Mouse (Mus musculus) urinary bladder, postnatal 0 days (tissue): ENCODE results near the gene B2m. TPM values are rescaled to one million over a fixed set of nuclear protein-coding genes. Genes with fewer than 3 reads are reported as not detected.

Experiments used
- polyA plus RNA-seq: library from polyadenylated mRNA; unstranded; fragments of >200 nt; fragmentation: Nextera tagmentation; extraction: Ambion mirVana; gene quantifications from 2 replicates; pipeline ENCODE4 v1.2.1, GENCODE M21; 2015

B2m gene
- polyA plus RNA-seq: 554 and 584 TPM in 2 replicates

DNA sequence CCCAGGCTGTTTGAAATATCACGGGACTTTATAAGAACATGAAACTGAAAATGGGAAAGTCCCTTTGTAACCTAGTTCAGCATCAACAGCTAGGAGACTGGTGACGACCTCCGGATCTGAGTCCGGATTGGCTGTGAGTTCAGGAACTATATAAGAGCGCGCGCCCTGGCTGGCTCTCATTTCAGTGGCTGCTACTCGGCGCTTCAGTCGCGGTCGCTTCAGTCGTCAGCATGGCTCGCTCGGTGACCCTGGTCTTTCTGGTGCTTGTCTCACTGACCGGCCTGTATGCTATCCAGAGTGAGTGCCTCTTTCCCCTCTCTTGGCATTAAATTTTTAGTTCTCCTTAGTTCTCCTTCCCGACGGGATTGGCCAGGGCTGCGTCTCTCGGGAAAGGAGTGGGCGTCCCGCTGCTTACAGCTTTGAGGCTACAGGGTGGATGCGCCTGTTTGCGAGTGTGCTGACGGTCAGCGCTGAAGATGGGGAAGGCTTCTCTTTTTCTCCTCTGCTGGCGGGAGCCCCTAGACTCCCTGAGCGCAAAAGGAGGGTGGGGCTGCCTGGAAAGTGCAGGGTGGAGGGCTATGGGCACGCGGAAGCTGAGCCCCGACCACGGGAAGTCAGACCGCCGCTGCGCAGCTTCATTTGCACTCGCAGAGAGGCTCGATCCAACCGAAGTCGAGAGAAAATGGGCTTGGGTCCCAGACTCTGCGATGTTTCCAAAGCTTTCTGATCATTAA is at the start of gene B2m:
Gene B2m (plus strand): TSS at position 179 of the 734 bp plus-strand sequence.

DNA sequence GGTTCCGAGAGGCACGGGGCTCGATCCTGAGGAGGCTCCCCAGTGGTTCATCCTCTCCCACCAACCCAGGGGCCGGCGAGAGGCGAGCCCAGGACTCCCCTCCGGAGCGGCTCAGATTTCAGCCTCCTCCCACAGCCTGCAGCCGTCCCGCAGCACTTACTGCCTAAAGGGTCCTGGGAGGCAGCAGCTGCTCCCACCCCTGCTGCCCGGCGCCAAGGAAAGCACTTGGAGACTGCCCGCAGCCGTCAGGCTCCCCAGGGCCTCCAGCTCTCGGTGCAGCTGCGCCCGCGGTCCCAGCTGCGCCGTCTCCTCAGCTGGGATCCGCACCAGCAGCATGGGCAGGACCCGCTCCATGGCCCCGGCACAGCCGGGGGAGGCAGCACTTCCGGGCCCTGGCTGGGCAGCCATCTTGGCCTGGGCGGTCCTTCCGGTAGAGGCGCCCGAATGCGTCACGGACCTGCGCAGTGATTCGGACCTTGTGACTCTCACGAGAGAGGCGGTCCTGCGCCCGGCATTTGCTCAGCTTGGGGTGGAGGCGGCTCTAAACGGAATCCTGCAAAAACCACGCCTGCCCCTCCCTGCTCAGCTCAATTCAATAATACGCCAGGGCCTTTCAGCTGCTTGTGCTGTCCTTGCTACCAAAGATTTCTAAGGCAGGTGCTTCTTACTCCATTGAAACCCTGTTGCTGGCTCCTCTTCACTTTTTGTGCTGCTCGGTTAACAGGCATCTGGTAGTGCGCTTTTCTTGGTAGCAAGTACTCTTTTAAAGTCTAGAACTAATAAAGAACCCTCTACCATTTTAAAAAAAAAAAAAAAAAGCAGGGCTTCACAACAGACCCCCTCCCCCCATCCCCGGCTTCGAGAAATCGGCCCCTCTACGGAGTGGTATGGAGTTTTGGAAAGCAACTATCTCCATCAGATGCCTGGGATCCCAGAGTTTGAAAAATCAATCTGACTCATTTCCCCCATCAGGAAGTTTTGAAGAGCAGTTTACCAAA is 29.2 kb upstream of the B2m start, which contains the start of gene Spg11:
Gene Spg11 (minus strand): TSS at position 426 of the 998 bp plus-strand sequence.

DNA sequence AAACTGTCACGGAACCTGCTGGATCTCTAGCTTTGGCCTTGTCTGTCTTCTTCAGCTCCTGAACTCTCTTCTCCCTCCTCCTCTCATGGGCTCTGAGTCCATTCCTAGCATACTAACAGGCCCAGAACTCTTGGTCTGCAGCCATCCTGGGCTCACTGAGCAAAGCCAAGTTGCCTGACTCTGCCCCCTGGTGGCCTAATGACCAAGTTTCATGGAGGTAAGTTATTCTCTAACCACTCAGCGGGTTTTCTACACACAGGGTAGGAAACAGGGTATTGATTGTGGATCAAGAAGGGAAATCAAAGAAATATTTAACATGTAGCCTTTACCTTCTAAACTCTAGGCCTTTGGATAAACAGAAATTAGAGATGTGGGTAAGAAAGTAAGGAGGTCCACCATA is 13.2 kb downstream of the B2m start, which contains the start of gene Trim69:
Gene Trim69 (plus strand): TSS at position 21 of the 400 bp plus-strand sequence.

DNA sequence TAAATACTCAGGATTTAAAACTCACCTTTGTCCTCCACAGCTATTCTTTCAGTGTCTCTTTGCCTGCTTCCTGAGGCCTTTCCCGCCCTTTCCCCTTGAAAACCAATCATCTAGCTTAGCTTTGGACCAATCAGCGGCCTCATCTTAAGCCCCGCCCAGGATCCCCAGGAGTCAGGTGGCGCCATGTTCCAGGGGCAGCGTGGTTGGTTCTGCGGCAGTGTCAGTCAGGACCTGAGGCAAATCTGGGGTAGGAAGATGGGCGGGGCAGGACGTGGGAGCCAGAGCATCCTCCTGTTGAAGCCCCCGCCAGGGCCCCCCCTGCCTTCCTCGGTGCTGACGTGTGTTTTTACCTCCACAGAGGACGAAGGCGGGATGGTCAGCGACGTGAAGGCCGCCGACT is 38.6 kb downstream of the B2m start, which contains the start of the genes Patl2 and Terb2:
Gene Patl2 (minus strand): TSS at position 84 of the 400 bp plus-strand sequence.
Gene Terb2 (plus strand): TSS at position 167 of the 400 bp plus-strand sequence.

Other genes with a start within 250 kb of the B2m start
- gene Ctdspl2, start 191.7 kb upstream of the B2m start, polyA plus RNA-seq: 19.7 and 26.0 TPM in 2 replicates
- 0.08 TPM in 1 of 2 replicates, not detected in the other for gene Mageb3, start 191.6 kb upstream of the B2m start, polyA plus RNA-seq
- 7.7 and 8.7 TPM in 2 replicates for gene Eif3j1, start 119.1 kb upstream of the B2m start, polyA plus RNA-seq
- 4.4 and 4.7 TPM in 2 replicates for gene Spg11, start 29.3 kb upstream of the B2m start, polyA plus RNA-seq
- 0.07 TPM in 1 of 2 replicates, not detected in the other for gene Trim69, start 13.0 kb downstream of the B2m start, polyA plus RNA-seq
- gene Patl2, start 38.5 kb downstream of the B2m start, polyA plus RNA-seq: not detected in 2 replicates
- not detected in 2 replicates for gene Terb2, start 38.6 kb downstream of the B2m start, polyA plus RNA-seq
- 18.4 and 18.6 TPM in 2 replicates for gene Sord, start 87.1 kb downstream of the B2m start, polyA plus RNA-seq
- 0.02 and 0.06 TPM in 2 replicates for gene Duox2, start 150.8 kb downstream of the B2m start, polyA plus RNA-seq
- gene Duoxa2, start 151.2 kb downstream of the B2m start, polyA plus RNA-seq: not detected in 2 replicates
- 5.4 and 7.0 TPM in 2 replicates for gene Duoxa1, start 166.0 kb downstream of the B2m start, polyA plus RNA-seq
- gene Duox1, start 168.0 kb downstream of the B2m start, polyA plus RNA-seq: 1.1 TPM in 2 replicates
- gene Shf, start 221.5 kb downstream of the B2m start, polyA plus RNA-seq: 0.57 and 1.3 TPM in 2 replicates